Mouse (Mus musculus): ENCODE measurements around the gene St3gal4.

The St3gal4 gene

DNA sequence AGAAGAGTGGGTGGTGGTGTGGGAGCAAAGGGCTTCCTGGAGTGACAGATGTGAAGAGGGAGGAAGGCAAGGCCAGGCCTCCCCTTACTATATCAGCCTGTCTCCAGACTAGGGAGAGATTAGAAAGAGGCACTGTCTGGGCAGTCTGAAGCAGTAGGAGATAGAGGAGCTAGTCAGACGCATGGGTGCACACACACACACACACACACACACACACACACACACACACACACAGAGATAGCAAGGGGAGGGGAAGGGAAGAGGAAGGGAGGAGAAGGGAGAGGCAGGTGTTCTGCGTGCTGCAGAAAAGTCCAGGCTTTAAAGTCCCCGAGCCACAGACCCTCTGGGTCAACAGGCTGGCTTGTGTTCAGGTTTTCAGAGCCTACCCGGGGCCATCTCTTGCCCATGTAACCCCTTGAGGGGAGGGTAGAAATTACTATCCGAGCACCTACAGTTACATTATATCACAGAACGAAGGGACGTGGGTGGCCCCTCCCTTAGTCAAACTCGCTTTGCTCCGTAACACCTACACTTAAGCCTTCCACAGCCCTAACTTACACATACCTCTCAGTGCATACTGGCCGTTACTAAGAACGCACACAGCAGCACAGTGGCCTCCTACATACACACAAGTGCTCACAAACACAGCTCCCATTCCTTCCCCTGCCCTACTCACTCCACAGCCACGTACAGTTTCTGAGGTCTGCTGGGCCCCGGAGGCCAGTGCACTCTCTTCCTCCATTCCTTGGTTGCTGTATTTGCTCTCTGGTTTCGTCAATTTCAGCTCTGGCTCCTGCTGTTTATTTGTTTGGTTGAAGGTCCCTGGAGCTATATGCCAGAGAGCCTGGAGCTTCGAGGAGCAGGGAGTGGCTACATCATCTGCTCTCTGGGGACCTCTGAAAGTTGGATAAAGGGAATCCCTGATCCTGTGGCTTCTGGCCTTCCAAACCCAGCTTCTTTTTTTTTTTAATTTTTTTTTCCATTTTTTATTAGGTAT lies 12.9 kb downstream of the St3gal4 start:
- DNase-seq (ENCODE audit: low spot score), result no peak

DNA sequence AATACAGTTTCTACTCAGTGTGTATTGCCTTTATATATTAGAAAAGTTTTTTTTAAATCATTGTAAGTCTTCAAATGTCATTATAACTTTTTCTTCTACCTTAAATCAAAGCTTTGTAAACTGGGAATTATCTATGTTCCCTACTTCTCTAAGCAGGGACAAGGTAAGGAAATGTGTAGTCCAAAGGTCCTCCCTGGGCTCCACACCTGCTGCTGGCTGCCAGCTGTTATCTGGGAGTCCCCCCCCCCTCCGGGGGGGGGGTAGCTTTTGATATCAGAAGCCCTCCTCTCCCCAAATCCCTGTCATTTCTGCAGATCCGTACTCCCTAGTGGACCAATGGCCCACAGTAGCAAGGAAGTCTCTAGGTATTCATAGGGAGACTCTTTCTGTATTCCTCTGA lies 13.6 kb downstream of the St3gal4 start:
- no peak for DNase-seq (ENCODE audit: low spot score)

DNA sequence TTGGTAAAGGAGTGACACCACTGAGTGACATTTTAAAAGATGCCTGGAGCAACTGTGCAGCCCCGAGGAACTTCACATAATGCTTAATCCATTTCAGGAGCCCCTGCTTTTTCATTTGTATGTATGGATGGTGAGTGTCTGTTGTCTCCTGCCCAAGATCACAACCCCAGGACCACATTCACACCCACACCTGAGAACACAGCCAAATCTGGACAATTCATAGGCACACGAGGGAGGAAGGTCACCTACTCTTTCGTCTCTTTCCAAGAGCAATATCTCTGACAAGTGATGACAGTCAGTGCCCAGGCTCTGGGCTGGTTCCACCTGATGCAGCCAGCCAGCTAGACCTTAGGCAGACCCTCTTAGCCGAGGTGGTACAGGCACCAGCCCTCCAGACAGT lies 14.4 kb downstream of the St3gal4 start:
- no peak for DNase-seq (ENCODE audit: low spot score)

DNA sequence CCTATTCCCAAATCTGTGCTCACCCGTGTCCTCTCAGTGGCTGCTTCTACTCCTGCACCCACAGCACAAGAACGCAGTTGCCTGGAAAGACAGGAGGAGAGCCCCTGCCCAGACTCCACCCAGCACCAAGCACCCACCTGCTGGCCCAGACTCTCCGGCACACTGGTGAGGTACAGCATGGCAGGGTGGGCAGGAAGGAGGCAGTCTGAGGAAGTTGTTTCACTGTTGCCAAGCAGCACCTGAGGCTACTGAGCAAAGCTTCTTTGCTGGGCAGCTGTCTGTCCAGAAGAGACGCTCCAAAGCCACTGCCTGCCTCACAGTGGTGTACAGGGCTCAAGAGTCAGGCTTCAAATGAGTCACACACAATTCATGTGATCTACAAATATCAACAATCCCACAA lies 20.3 kb downstream of the St3gal4 start:
- DNase-seq (ENCODE audit: low spot score), result no peak

DNA sequence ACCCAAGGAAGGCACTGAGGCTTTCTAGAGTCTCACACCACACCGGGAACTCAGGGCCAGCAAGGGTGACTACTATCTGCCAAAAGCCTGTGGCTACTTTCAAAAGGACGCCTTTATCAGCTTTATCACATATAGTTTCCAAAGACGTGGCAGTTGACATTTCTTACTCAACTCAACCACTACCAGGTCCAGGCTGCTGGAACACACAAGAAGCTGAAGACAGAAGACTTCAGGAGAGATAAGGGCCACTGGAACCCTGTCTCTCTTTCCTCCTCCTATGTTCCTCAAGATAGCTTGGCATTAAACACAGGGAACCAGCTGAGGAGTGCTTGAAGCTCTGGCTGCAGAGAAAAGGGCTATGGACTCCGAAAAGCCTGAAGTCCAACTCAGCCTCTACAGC lies 21.2 kb downstream of the St3gal4 start:
- no peak for DNase-seq (ENCODE audit: low spot score)

DNA sequence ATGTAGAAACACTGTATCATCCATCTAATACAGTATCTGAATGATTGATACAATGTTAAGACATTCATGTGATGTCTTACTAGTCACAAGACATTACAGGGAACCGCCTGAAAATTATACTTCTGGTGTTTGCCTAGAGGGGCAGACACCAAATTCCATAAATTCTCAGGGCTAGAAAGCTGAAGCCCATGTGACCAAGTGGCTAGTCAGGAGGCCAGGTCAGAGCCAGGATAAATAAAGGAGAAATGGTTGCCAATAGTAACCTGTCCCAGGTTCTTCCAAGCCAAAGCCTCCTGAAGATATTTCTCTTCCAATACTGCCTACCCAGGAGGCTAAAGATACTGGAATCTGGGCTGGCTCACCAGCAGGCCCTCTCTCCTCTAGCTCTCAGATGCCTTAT lies 23.3 kb downstream of the St3gal4 start:
- no peak for DNase-seq (ENCODE audit: low spot score)

DNA sequence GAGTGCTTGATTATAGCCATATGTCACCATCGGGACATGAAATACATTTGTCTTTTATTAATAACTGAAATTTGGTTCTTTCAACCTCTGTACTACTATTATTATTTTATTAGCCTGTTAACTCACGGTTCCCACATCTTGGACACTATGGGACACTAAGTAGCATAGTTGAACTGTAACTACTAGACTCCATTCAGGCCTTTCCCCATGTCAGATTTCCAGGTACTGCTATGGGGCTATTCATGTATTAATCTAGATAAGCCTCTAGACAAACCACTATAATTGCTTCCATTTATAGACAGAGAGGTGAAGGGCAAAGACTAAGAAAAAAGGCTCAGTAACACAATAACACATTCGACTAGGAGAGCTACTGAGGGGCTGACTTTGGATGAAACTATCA lies 25.7 kb downstream of the St3gal4 start:
- no peak for DNase-seq (ENCODE audit: low spot score)

DNA sequence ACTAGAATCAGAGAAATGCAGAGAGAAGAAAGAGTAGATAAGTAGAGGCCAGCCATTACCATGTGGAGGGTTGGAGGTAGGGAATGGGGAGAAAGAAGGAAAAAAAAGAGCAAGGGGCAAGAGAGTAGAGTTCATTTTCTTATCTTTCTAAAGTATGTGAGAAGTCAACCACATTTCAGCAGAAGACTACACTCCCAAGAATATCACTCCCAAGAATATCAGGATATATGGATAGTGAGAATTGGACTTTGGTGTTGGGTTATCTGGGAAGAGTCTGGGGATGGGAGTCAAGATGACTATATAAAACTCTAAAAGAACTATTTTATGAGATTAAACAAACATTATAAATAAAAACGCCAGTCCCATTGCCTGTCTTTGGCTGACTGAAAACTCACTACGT lies 26.2 kb downstream of the St3gal4 start:
- DNase-seq (ENCODE audit: low spot score), result no peak

DNA sequence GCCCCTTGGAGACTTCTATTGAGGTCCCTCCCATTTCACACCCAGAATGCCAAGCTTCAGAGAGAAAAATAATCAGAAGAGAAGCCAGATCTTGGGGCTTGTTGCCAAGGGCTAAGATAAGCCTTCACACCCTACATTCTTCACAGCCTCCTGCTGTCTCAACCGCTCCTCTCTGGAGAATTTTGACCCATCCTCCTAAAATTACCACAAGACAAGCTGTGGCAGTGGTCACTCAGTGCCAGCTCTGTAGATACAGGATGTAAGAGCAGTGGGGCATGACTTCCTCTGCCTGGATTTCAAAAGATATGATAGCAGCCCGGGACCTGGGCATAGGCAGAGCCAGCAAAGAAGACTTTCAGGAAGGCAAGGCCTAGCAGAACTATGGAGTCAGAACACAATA lies 57.6 kb downstream of the St3gal4 start:
- DNase-seq (ENCODE audit: low spot score), result no peak

DNA sequence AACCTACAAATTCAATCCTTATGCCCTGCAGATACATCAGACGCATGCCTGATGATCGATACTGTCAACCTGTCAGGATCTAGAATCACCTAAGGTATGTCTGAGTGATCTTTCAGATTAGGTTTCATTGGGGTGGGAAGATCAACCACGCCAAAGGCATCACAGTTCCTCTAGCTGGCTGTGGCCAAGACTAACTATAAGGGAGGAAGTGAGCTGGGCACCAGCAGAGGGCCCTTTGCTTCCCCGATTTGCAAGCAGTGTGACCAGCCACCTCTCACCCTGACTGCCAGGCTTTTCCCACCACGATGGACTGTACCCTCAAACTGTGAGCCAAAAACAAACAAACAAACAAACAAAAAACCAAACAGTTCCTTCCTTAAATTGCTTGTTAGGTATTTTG lies 59.2 kb downstream of the St3gal4 start:
- DNase-seq (ENCODE audit: low spot score), result no peak

DNA sequence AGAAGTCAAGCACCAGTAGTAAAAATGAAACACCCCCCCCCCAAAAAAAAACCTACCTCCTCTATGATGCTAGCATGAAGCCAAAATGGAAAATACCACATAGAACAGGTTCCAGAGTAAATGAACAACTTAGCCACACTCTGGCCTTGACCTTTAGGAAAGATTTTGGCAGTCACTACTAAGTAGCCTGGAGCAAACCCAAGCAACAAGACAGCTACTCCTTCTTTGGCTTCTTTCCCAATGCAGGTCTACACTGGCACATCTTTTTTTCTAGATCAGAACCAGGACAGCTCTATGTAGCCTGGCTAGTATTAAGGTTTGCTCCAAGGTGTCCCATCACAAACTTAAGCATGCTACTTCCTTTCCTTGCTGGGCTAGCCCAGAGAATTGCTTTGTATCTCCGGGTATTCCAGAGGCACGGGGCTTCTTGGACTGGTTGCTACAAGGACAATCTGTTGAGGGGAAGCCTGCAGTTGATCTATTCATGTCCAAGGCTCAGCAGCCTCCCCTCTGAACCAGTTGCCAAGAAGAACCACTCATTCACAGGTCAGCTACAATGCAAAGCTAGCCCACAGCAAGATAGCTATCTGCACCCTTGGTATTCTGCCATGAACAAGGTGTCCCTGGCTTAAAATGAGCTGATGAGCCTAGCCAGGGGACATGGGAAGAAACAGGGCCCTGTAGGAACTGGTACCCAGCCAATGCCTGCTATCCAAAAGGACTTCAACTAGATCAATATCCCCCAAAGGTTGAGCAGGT lies 60.3 kb downstream of the St3gal4 start:
- no peak for DNase-seq (ENCODE audit: low spot score)

DNA sequence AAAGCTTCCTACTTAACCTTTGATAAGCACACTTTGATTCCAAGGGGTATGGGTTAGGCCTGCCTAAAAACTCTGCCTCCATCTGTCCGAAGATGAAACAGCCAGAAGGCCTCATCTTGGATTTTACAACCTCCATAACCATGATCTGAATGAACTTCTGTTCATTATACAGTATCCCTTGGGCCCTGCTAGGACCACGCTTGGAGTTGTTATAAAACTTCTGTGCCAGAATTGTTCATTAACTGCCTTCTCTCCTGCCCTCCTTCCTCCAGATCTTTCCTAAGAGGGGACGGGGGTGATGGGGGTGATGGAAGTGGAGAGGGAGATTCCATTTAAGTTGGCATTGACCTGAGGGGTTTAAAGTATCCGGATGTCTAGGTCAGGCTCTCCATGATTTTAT lies 60.9 kb downstream of the St3gal4 start:
- DNase-seq (ENCODE audit: low spot score), result no peak

DNA sequence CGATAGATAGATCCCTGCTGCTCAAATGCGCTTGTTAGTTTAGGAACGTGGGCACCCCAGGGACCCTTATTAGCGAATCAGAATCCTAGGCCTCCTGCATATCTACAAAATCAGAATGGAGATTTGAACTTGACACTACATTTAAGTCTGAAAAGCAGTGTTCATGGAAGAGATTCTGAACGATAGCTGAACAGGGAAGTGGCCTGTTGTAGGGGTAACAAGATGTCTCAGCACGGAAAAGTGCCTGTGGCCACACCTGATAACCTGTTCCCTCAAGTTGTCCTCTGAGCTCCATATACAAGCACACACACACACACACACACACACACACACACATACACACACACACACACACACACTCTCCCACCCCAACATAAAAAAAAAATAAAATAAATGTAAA lies 61.4 kb downstream of the St3gal4 start:
- no peak for DNase-seq (ENCODE audit: low spot score)

DNA sequence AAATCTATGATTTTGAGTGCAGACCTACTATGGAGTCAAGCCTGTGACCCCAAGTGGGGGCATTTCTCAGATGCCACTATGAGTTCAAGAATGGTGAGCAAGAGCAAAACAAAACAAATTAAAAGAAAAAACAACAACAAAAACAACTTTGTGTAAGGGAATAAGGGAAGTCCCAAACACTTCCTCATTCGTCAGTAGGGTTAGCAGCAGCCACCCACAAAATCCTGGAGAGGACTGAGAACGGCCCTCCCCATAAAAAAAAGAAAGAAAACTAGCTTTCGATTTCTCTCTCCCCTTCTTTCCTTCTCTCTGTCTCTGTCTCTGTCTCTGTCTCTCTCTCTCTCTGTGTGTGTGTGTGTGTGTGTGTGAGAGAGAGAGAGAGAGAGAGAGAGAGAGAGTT lies 62.5 kb downstream of the St3gal4 start:
- DNase-seq (ENCODE audit: low spot score), result no peak

DNA sequence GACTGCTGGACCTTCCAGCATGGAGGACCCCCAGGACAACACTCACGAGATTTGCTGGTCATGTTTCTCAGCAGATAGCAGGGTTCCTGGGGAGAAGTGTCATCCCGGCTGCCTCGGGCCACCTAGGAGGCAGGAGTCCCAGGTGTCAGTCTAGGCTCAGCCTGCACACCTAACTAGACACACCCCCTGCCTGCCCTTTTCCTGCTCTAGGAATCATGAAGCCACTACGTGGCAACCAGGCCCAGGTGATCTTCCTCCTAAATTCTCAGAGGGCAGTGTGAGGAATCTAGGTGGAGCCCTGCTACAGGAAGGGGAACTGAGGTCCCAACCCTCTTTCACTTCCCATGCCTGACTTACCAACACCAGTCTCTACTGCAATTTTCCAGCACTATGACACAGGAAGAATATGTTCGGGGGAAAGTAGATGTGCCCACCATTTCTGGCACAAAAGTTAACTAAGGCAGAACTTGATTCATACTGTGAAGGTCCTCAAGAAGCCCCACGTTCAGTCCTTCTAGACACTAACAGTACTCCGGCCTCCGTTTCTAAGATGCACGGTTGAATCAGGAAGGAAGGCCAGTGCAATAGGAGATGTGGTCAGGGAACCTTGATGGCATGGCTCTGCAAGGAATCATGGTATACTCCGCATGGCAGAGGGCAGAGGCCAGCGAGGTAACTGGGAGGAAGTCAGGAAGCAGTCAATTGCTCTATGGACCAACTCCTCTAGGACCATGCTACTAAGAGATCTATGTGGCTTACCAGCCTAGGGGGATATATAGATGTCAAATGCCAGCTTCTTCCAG lies 63.3 kb downstream of the St3gal4 start:
- DNase-seq (ENCODE audit: low spot score), result no peak

DNA sequence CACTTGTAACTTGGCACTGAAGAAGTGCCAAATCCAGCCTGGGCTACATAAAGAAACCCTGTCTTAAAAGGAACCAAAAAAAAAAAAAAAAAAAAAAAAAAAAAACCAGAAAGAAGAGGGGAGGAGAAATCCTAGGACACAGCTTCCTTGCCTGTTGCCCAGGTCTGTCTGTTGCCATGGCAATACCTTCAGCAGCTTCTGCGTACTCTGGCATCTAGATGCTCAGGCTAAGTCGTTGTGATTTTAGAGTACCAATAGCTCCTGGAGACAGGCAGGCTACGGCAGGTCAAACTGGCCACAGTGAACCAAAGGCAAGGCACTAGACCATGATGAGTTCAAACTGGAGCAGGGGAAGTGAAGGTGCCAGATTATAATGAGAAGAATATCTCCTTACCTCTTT lies 65.4 kb downstream of the St3gal4 start:
- no peak for DNase-seq (ENCODE audit: low spot score)

DNA sequence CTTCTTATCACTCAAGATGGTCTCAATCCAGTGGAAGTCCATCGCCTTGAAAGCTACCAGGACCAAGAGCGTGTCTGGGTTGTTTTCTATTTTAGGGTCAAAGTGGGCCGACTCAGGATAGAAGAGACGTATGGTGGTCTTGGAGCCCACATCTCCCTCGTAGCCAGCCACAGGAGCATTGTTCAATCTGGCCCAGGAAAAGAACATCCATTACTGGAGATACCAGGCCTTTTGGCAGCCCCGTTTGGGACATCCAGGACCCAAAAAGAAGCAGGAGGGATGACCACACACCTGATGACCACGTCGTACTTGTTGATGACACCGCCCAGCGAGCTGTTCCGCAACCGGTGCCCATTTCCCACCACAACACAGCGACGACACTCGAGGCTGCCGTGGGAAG lies 66.0 kb downstream of the St3gal4 start:
- DNase-seq (ENCODE audit: low spot score), result no peak

DNA sequence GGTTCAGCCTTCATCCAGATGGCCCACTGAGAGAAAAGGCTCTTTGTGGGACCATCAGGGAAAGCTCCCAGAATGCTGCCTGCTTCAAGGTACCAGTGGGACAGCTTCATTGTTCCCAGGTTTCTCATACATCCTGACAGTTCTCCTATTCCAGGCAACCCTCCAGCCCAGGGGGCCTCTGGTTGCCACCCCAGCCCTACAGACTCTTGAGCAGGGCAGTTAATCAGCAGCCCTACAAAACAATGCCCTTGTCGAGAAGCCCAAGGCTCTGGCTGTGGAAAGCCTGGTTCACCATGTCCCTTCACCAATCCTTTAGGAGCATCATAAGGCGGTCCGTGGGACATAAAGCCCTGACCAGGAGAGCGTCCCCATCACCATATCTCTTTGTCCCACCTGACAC lies 66.4 kb downstream of the St3gal4 start:
- no peak for DNase-seq (ENCODE audit: low spot score)

DNA sequence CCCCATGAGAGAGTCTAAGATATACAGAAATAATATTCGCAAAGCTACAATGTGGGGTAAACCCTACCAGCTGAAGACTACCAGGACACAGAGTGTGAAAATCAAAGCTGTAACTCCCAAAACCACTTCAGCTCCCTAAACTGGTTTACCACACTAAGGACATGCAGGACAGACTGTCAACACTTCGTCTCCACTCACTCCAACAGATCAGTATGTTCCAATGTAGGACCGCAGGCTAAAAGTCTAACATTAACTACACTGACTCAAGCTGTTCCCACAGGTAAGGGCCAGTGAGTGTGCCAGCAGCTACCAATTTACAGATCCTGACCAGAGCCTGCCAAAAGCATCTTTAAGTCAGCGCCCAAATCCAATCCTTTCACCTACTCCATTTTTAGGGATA lies 67.4 kb downstream of the St3gal4 start:
- DNase-seq (ENCODE audit: low spot score), result no peak

DNA sequence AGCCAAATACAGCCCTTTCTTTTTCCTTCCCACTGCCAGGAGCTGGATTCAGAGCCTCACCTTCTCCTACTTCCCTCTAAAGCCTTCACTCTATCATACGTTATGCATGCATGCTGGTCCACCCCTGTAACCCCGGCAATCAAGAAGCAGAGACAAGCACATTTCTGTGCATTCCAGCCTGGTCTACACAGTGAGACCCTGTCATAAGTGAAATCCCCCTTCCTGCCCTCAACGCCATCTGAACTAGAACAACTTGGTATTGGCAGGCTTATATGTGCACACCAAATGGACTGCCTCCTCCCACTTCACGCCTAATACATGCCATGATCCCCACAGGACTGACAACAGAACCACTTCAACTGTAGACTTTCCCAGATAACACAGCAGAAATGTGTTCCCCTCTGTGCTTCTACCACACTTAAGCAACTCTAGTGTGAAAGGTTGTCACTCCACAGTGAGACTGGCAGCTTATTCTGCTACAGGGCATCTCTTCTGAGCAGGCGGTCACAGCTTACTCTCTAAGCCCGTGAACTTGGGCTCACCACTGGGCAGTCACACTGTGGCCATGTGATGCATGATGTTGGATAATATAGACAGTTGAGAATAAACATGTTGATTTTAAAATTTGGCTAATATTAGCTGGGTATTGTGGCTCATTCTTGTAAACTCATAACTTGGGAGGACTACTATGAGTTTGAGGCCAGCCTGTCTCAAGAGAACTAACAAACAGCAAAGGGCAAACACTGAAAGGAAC lies 68.2 kb downstream of the St3gal4 start:
- no peak for DNase-seq (ENCODE audit: low spot score)

DNA sequence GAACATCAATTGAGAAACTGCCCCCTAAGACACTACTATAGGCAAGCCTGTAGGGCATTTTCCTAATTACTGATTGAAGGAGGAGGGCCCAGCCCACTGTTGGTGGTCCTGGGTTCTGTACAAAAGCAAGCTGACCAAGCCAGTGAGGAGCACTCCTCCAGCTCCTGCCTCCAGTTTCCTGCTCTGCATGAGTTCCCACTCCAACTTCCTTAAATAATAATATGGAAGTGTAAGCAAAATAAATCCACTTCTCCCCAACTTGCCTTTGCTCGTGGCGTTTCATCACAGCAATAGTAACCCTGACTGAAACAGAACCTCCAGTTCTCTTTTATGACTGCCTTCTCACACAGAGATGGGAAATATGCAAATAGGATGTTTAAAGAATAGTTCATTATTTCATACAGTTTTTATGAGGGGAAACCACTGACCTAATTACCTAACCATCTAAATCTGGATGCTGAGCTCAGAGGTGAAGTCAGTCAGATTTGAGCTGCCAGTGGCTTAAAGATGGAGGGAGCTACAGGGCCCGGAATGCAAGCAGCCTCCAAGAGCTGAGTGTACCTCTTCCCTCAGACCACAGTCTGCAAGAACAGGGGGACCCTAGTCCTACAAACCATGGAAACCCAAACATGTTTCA lies 69.1 kb downstream of the St3gal4 start:
- no peak for DNase-seq (ENCODE audit: low spot score)
